Mouse (Mus musculus) gastrocnemius, postnatal 36 days (tissue): ENCODE data around the gene Ptgs1. TPM values are rescaled to one million over a fixed set of nuclear protein-coding genes. Genes with fewer than 3 reads are reported as not detected.

Experiments
- DNase-seq, 2 experiments: peaks; one replicate each; pipeline ENCODE4 v3.0.0; 2022
- intact Hi-C: fragments of 180-260 bp; cut with DNase I; formaldehyde crosslinking; loops from one replicate; pipeline ENCODE4 v1.15.1; 2025
- total RNA-seq, 2 experiments: library from RNA; stranded (reverse); gene quantifications; 2 replicates each; pipeline ENCODE4 v1.2.3; 2021

Gene Ptgs1
- total RNA-seq, 2 experiments from 2014 or later, result 3.2 to 3.7 TPM

DNA sequence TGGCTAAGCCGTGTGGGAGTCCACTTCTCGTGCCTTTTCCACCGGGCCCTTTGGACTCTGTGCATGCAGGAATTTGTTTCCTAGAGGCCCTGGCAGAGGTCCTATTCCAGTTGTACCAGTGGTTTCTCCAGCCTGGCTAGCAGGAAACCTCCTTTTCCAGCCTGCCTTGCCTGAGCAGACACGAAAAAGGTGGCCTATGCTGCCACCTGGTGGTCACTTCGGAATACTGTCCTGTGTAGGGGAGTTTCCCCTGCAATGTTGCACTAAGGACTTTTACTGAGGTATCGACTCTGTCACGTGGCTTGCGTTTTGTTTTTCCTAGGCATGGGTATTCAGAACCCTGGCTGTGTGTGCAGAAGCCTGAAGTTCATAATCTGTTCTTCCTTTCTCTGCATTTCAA lies 16.2 kb upstream of the Ptgs1 start:
- intact Hi-C loops, result no loop called here
- DNase-seq, result peak; percentile 78

GRCm38 (mm10) chr2:36214425-36214824 lies 15.8 kb upstream of the Ptgs1 start:
- DNase-seq, result no peak
- intact Hi-C loops, result no loop called here

DNA sequence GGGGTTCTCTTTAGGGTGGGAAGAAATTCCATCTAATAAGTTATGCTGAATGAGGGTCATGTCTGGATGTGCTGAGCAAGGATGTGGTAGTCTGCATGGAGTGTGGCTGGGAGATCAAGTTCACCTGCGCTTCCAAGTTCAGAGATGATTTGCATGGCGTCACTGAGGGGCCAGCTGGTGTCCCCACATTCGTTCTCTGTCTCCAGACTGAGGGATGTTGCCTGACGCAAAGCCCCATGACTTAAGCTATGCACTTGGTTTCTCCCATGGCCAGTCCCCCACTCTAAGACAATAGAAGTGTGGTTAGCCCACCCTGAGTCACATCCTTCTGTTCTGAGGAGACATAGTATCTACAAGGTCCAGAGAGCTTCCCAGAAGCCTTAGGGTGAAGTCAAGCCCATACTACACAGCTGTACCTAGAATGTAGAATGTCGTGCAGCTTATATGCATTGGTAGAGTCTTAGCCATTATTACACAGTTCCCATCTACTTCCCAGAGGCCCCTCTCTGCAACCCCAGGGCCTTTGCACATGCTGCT lies 15.0 kb upstream of the Ptgs1 start:
- DNase-seq, result no peak
- intact Hi-C loops, result no loop called here

DNA sequence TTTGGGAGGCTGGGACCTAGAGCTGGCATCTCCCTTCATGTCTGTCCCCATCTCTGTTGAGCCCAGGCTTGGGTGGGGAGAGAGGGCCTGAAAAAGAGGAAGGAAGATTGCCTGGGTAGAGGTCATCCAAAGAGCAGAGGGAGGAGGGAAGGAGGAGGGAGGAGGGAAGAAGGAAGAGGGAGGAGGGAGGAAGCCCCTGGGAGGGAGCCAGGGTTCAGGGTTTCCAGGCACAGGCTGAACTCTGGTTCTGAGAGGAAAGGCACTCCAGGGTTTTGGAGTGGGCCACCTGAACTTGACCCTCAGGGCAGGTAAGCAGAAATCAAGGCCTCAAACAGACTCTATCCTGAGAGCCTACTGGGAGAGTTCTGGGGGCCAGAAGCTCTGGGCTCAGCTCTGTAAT lies 13.7 kb upstream of the Ptgs1 start:
- intact Hi-C loops, result no loop called here
- DNase-seq, result no peak

- no peak for DNase-seq
- intact Hi-C loops, result no loop called here
These were observed 13.2 kb upstream of the Ptgs1 start for GRCm38 (mm10) chr2:36216953-36217573.

DNA sequence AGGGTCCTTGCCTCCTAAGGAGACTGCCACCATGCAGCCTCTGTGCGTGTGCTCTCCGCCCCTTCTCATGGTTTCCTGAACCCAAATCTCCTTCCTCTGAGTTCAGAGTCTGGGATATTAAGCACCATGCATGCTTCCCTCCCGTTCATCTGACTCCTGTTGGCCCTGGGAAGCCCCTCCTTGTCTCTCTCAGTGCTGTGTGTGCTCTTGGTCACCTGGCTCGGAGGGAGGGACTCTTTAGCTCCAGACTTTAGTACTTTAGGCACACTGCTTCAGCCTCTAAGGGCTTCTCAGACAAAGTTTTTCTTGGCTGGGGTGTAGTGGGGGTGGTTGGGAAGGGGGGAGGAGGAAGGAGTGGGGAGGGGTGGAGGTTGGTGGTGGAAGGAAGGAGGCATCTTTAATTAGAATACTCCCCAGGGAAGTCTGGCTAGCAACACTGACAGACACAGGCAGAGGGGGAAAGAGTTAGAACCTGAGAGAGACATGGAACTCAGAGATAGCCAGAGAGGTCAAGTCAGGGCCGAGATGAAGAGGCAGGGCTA lies 12.5 kb upstream of the Ptgs1 start:
- no peak for DNase-seq
- intact Hi-C loops, result no loop called here

- no peak for DNase-seq
- intact Hi-C loops, result no loop called here
These were observed 10.1 kb upstream of the Ptgs1 start for GRCm38 (mm10) chr2:36220106-36220505.

DNA sequence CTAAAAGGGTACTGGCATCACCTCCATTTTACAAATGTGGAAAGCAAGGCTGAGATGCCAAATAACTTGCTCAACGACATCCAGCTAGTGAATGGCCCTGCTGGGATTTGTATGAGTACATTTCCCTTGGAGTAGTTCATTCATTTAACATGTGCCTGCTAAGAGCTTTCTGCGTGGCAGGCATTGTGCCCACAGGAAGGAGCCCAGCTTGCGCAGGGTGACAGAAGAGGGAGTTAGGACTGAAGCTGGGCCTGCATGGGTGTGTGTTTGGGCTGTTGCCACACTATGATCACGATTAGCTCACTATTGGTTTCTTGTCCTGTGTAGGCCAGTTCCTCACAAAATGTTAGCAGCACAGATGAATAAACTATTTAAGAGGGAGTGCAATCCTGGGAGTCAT lies 9.3 kb upstream of the Ptgs1 start:
- no peak for DNase-seq
- intact Hi-C loops, result no loop called here

DNA sequence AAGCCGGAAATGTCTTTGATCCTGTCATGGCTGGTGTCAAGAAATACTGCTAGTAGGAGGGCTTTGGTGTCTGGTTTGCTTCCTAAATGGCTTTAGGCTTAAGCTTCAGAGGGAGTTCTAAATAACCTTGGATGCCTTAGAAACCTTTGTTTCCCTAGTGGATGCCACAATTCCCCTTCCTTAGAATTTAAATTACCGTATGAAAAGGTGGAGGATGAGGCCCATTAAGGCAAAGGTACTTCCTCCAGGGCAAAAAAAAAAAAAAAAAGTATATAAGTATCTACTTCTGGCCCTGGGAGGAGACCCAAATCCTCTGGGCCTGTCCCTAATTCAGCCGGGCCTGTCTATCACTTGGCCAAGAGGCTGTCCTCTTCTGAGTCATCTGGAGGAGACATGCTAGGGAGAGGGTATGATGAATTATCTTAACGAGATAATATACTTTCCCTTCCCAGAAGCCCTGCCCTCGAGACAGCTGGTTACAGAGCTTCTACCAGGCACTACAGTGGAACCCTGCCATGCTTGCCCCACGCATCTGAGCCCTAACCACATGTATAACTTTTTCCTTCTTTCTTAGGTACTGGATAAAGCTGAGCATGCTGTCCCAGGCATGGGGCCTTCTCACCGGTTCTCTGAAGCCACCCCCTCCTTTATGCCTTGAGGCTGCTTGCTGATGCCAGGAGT lies 7.9 kb upstream of the Ptgs1 start:
- no peak for DNase-seq
- intact Hi-C loops, result no loop called here

GRCm38 (mm10) chr2:36223436-36223835 lies 6.8 kb upstream of the Ptgs1 start:
- intact Hi-C loops, result no loop called here
- no peak for DNase-seq

GRCm38 (mm10) chr2:36224153-36224552 lies 6.1 kb upstream of the Ptgs1 start:
- intact Hi-C loops, result no loop called here
- DNase-seq, result no peak

GRCm38 (mm10) chr2:36224599-36224998 lies 5.6 kb upstream of the Ptgs1 start:
- DNase-seq, result no peak
- intact Hi-C loops, result no loop called here

DNA sequence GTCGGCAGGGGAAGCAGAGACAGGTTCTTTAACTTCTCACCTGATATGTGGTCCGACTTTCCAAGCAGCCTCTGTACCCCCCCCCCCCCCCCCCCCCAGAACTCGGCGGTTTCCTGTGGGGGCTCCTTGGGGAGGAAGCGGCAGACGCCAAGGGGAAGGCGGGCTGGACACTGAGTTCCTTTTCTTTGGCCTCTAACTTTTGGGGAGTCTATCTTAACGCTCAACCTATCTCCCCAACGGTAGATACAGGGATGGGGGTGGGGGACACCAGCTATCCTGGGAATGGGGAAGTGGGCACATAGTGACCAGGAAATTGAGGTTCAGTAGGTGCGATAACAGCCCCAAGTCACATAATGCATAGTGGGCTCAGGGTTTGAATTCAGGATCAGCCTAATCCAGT lies 741 bp downstream of the Ptgs1 start:
- no peak for DNase-seq
- intact Hi-C loops, result no loop called here

DNA sequence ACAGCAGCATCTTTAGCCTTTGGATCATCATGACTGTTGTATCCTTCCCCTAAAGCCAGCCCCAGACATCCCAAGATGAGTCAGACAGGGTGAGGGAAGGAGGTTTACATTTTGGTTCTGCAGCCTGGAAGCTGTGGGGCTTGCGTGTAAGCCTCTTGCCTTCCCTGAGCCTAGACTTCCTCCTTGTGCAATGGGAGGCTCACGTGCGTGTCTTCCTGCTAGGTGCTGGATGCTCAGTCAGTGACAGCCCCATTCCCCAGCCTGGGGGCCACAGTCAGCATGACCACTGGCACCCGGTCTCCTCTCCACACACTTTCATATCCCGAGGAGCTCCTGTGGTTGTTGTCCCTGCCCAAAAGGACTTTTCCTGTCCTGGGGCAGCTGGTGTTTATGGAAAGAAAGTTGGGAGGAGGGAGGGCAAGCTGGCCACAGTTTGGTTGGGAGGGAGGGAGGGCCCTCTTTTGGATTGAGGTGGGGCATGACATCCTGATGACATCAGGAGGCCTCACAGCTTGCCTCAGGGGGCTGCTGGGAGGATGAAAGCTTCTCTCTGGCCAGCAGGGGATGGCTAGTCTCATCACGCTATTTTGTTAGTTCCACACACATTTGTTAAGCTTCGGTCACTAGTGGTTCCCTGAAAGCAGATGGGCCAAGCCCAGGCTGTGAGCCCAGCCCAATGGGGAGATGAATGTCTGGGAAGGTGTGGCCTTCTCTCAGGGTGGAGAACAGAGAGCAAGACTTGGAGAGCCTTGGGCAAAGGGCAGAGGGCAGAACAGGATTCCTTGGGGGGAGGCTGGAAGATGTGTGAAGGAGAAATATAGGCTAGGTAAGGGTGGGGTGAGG lies 4.5 kb downstream of the Ptgs1 start:
- intact Hi-C loops, result no loop called here

DNA sequence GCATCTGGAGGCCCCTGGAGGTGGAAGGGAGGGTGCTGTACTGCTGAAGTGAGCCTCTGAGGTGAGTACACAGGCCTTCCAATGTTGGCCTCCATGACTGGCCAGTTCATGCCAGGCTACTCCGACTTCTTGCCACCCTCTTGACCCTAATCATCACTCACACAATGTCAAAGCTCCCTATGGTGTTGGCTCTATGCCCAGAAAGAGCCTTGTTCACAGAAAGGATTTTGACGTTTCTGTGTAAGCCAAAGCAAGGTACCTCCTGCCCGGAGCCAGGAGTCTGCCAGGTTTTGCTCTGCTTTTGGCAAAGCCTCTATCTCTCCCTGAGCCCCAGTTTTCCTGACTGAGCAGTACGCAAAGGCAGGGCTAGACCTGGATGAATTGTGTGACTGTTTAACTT lies 5.7 kb downstream of the Ptgs1 start:
- no peak for DNase-seq
- intact Hi-C loops, result no loop called here

More for the DNA sequence above, 4.5 kb downstream of the Ptgs1 start:
- no peak for DNase-seq

- no peak for DNase-seq
- intact Hi-C loops, result no loop called here
These were observed 6.7 kb downstream of the Ptgs1 start for GRCm38 (mm10) chr2:36236889-36237288.

GRCm38 (mm10) chr2:36237557-36237956 lies 7.3 kb downstream of the Ptgs1 start:
- no peak for DNase-seq
- intact Hi-C loops, result no loop called here

GRCm38 (mm10) chr2:36238467-36238866 lies 8.2 kb downstream of the Ptgs1 start:
- intact Hi-C loops, result no loop called here
- DNase-seq, result no peak

DNA sequence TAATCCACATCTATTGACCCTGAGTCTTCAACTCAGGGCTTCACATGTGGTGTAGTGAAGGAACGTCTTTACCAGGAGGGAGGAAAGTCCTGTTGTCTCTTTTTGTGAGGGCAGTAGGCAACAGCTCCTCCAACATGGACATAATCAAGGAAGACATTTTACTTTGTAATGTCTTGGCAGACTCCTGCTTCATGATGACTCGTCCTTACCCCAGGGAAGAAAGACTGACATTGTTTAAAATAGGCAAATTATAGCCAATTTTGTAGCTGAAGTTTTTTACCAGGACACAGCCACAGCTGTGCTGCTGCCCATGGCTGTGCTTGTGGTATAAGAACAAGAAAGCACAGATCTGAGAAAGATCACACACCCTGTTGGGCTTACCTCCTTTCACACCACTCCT lies 8.7 kb downstream of the Ptgs1 start:
- intact Hi-C loops, result no loop called here
- no peak for DNase-seq

- DNase-seq, result no peak
- intact Hi-C loops, result no loop called here
These were observed 12.3 kb downstream of the Ptgs1 start for GRCm38 (mm10) chr2:36242514-36242913.

DNA sequence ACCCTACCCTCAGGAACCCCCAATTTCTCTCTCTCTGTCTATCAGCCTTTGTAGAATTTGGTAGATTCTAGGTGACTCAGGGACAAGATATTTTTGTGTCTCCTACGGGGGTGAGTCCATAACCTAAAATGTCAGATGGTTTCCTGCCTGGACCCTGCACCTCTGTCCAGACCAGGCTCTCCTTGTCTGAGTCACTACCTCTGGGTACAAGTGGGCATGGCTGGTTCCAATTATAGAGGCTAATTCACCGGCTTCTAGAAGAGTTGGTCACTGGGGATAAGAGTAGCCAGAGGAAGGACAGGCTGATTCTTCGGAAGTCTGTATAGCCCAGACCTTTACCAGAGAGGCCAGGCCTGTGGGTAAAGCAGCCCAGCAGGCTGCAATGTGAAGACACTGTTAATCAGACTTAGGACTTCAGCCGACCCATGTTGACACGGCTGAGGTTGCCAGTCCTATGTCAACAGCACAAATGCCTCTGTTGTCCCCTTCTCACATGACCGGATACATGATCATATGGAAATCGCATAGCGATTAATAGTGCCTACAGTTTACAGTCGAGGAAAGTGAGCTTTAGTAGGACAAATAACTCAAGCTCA lies 13.2 kb downstream of the Ptgs1 start:
- DNase-seq, result no peak
- intact Hi-C loops, result no loop called here
